Mouse (Mus musculus): ENCODE data around the gene Npnt. TPM values are rescaled to one million over a fixed set of nuclear protein-coding genes. Genes with fewer than 3 reads are reported as not detected.

Npnt gene
- total RNA-seq (2023), result not detected

GRCm38 (mm10) chr3:132949791-132950528 is at the start of gene Npnt:
Gene Npnt, minus strand, starts transcription at chr3:132950291.

Other genes starting within 250 kb of the Npnt start
- gene Ints12, start 141.5 kb upstream of the Npnt start, total RNA-seq (2023), result 10 to 100 TPM; 19.8 to 23.6 TPM
- 10 to 100 TPM; 16.5 to 18.5 TPM for gene Gstcd, start 141.7 kb upstream of the Npnt start, total RNA-seq (2023)

All from B cell, adult 67 days (primary cell).